Mouse (Mus musculus): Measurements from ENCODE around the gene Gm6993.

The Gm6993 gene

GRCm38 (mm10) chr12:31256121-31256903 lies 15.7 kb downstream of the Gm6993 start:
- TF ChIP-seq GATA4 (IDR thresholded peaks at IDR 0.05; ENCODE audit: insufficient replicate concordance, low read length) = no peak

GRCm38 (mm10) chr12:31261882-31262281 lies 21.3 kb downstream of the Gm6993 start:
- TF ChIP-seq GATA4 (IDR thresholded peaks at IDR 0.05; ENCODE audit: insufficient replicate concordance, low read length) = no peak

GRCm38 (mm10) chr12:31263921-31264320 lies 23.4 kb downstream of the Gm6993 start:
- no peak for TF ChIP-seq GATA4 (IDR thresholded peaks at IDR 0.05; ENCODE audit: insufficient replicate concordance, low read length)

- no peak for TF ChIP-seq GATA4 (IDR thresholded peaks at IDR 0.05; ENCODE audit: insufficient replicate concordance, low read length)
These were observed 24.6 kb downstream of the Gm6993 start, which contains the start of gene Lamb1 for GRCm38 (mm10) chr12:31265005-31265721. Lamb1 (plus strand) TSS chr12:31265234.

GRCm38 (mm10) chr12:31265722-31266431 lies 25.3 kb downstream of the Gm6993 start:
- no peak for TF ChIP-seq GATA4 (IDR thresholded peaks at IDR 0.05; ENCODE audit: insufficient replicate concordance, low read length)

GRCm38 (mm10) chr12:31266686-31267085 lies 26.1 kb downstream of the Gm6993 start:
- no peak for TF ChIP-seq GATA4 (IDR thresholded peaks at IDR 0.05; ENCODE audit: insufficient replicate concordance, low read length)

GRCm38 (mm10) chr12:31267363-31267762 lies 26.8 kb downstream of the Gm6993 start:
- no peak for TF ChIP-seq GATA4 (IDR thresholded peaks at IDR 0.05; ENCODE audit: insufficient replicate concordance, low read length)

- no peak for TF ChIP-seq GATA4 (IDR thresholded peaks at IDR 0.05; ENCODE audit: insufficient replicate concordance, low read length)
These were observed 27.7 kb downstream of the Gm6993 start for GRCm38 (mm10) chr12:31268315-31268714.

GRCm38 (mm10) chr12:31269020-31269597 lies 28.5 kb downstream of the Gm6993 start:
- no peak for TF ChIP-seq GATA4 (IDR thresholded peaks at IDR 0.05; ENCODE audit: insufficient replicate concordance, low read length)

- TF ChIP-seq GATA4 (IDR thresholded peaks at IDR 0.05; ENCODE audit: insufficient replicate concordance, low read length) = no peak
These were observed 29.8 kb downstream of the Gm6993 start for GRCm38 (mm10) chr12:31270361-31270760.

GRCm38 (mm10) chr12:31270776-31271175 lies 30.2 kb downstream of the Gm6993 start:
- no peak for TF ChIP-seq GATA4 (IDR thresholded peaks at IDR 0.05; ENCODE audit: insufficient replicate concordance, low read length)

GRCm38 (mm10) chr12:31271361-31272011 lies 30.9 kb downstream of the Gm6993 start:
- TF ChIP-seq GATA4 (IDR thresholded peaks at IDR 0.05; ENCODE audit: insufficient replicate concordance, low read length) = no peak; the same call in 1 of the 2 replicates

GRCm38 (mm10) chr12:31272012-31272735 lies 31.6 kb downstream of the Gm6993 start:
- TF ChIP-seq GATA4 (IDR thresholded peaks at IDR 0.05; ENCODE audit: insufficient replicate concordance, low read length) = no peak

GRCm38 (mm10) chr12:31272846-31273245 lies 32.3 kb downstream of the Gm6993 start:
- TF ChIP-seq GATA4 (IDR thresholded peaks at IDR 0.05; ENCODE audit: insufficient replicate concordance, low read length) = no peak

Data from liver, adult (tissue).